Mouse (Mus musculus) adipose tissue, adult 10 weeks (tissue): ENCODE data around the gene Ubn1. TPM values are rescaled to one million over a fixed set of nuclear protein-coding genes. Genes with fewer than 3 reads are reported as not detected.

ENCODE experiments used
- polyA plus RNA-seq: library from polyadenylated mRNA; stranded (reverse); fragments of 350-450 nt; fragmentation: Illumina TruSeq; extraction: RNeasy Lipid Tissue Mini Kit (QIAGEN cat#74804); gene quantifications from one replicate; pipeline ENCODE4 v1.2.3, GENCODE M21; 2014; ENCODE audit warnings: low read depth, low replicate concordance

Gene Ubn1
- polyA plus RNA-seq = 26.1 TPM

DNA sequence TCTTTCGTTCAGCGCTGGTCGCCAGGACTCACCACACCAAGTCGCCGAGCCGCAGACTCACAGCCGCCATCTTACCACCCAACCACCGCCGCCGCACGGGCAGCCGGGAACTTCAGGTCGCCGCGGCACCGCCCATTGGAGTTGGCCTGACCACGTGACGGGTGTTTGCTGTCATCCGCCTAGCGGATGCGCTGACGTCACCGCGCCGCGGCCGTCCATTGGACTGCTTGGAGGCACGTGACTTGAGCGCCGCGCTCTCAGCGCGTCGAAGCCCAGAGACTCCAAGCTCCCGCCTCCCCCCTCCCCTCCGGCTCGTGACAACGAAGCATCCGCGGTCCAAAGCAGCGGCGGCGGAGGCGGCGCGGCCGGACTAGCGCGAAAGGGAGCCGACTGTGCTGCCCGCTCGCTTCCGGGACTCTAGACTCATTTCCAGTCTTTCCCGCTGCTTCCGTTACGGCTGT is at the start of gene Ubn1, which contains the start of gene Glyr1:
Ubn1 (plus strand) TSS at position 284 of the 461 bp plus-strand sequence.
Glyr1 (minus strand) TSS at position 90 of the 461 bp plus-strand sequence.

DNA sequence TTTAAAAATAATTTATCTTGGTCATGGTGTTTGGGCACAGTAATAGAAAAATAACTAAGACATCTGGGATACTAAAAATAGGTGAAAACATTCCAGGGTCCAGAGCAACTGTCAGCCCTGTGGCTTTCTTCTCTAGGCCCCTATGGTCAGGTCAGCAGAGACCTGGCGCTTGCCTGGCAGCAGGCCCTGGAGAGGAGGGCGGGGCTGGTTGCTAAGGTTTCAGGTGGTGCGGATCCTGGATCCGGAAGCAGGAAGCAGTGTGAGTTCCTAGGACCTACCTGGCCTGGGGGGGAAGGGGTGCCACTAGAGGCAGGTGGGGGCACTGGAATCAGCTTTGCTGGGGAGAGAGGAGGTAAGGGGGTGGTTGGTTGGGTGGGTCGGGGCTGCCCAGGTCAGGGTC is 42.8 kb upstream of the Ubn1 start, which contains the start of gene Smim22:
Smim22 (plus strand) TSS at position 222 of the 400 bp plus-strand sequence.

DNA sequence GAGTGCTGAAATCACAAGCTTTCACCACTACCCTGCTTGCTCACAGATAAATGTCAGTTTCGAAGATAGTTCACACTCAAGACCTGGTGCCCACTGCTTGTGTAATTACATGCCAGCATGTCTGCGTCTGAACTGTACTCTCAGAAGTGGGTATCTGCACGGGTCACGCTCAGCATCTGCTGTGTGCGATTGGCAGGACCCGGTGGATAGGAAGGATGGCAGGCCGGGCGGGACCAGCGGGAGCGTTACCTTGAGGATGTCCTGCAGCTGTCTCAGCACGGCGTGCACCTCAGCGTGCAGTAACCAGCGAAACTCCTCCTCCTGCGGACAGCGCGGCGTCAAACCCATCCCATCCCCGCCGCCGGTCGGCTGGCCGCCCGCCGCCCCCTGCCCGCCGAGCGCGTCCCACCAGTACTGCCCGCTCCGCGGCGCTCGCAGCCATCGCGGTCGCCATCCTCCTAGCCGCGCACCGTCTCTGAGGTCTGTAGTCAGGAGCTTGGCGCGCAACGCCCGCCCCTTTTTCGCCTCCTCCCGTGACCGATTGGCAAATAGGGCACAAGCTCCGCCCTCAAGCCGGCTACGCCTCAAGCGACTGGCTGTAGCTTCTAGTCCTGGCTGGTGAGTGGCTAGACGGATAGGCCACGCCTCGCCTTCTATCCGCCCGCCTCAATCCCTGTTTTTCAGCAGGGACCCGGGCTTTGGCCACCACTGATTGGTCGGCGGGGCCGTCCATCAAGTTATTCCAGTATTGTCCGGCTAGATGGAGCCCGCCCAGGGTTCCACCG is 36.6 kb upstream of the Ubn1 start, which contains the start of gene Rogdi:
Rogdi (minus strand) TSS at position 500 of the 785 bp plus-strand sequence.

DNA sequence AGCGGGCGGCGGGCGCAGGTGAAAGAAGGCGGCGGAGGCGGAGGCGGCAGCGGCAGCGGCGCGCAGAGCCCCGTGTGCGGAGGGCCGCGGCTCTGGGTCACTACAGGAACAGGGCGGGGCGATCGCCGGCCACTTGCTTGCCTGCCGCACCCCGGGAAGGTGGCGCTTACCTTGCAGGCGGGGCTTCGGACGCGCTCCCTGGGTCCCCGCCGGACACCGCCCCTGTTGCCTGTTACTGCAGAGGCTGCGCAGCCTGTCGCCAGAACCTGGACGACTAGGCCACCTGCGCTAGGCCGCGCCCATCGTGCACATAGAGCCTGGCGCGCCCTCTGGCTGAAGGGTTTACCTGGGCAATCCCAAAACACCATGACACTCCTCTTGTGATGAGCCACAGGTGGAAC is 82.5 kb downstream of the Ubn1 start, which contains the start of gene Ppl:
Ppl (minus strand) TSS at position 21 of the 401 bp plus-strand sequence.

Other genes with a start within 250 kb of the Ubn1 start
- 1.3 TPM for gene 4930562C15Rik, start 214.6 kb upstream of the Ubn1 start, polyA plus RNA-seq
- 62.1 TPM for gene Ubald1, start 169.7 kb upstream of the Ubn1 start, polyA plus RNA-seq
- gene Mgrn1, start 163.8 kb upstream of the Ubn1 start, polyA plus RNA-seq = 80.9 TPM
- 55.2 TPM for gene Nudt16l1, start 111.3 kb upstream of the Ubn1 start, polyA plus RNA-seq
- 37.2 TPM for gene Anks3, start 85.9 kb upstream of the Ubn1 start, polyA plus RNA-seq
- 7.8 TPM for gene Sept12, start 52.2 kb upstream of the Ubn1 start, polyA plus RNA-seq
- gene Smim22, start 42.8 kb upstream of the Ubn1 start, polyA plus RNA-seq = 51.7 TPM
- gene Rogdi, start 36.5 kb upstream of the Ubn1 start, polyA plus RNA-seq = 117 TPM
- gene Glyr1, start 194 bp upstream of the Ubn1 start, polyA plus RNA-seq = 84.3 TPM
- 16.3 TPM for gene Ppl, start 82.4 kb downstream of the Ubn1 start, polyA plus RNA-seq
- 1.0 TPM for gene Sec14l5, start 97.1 kb downstream of the Ubn1 start, polyA plus RNA-seq
- 15.6 TPM for gene Nagpa, start 154.0 kb downstream of the Ubn1 start, polyA plus RNA-seq
- 6.6 TPM for gene AU021092, start 172.2 kb downstream of the Ubn1 start, polyA plus RNA-seq
- gene Alg1, start 183.6 kb downstream of the Ubn1 start, polyA plus RNA-seq = 37.3 TPM
- gene Eef2kmt, start 205.9 kb downstream of the Ubn1 start, polyA plus RNA-seq = 32.3 TPM